Mouse (Mus musculus) midbrain, embryonic 12.5 days (tissue): ENCODE results near the gene Camta1. TPM values are rescaled to one million over a fixed set of nuclear protein-coding genes. Genes with fewer than 3 reads are reported as not detected.

ENCODE experiments used
- ATAC-seq: fragments of 200-750 bp; cut with Nextera tagmentation; 2 replicates; pipeline ENCODE4 v1.8.0; 2017; ENCODE audit warnings: low read depth, moderate TSS enrichment, moderate library complexity; ENCODE audit not compliant: low FRiP score
- H3K27ac ChIP-seq: fragments of 300-500 bp; sonication (generic); replicated peaks from 2 replicates; pipeline ENCODE4 v1.5.1; 2016; ENCODE audit warnings: mild to moderate bottlenecking
- H3K27me3 ChIP-seq: fragments of 300-500 bp; sonication (generic); 2 replicates; pipeline ENCODE4 v1.6.1; 2016; ENCODE audit warnings: mild to moderate bottlenecking
- H3K36me3 ChIP-seq: fragments of 300-500 bp; sonication (generic); 2 replicates; pipeline ENCODE4 v1.6.1; 2016
- H3K4me1 ChIP-seq: fragments of 300-500 bp; sonication (generic); 2 replicates; pipeline ENCODE4 v1.6.1; 2016
- H3K4me2 ChIP-seq: fragments of 300-500 bp; sonication (generic); replicated peaks from 2 replicates; pipeline ENCODE4 v1.6.1; 2016; ENCODE audit warnings: mild to moderate bottlenecking, moderate library complexity
- H3K4me3 ChIP-seq: fragments of 300-500 bp; sonication (generic); 2 replicates; pipeline ENCODE4 v1.5.1; 2016; ENCODE audit warnings: mild to moderate bottlenecking
- H3K9ac ChIP-seq: fragments of 300-500 bp; sonication (generic); replicated peaks from 2 replicates; pipeline ENCODE4 v1.6.1; 2016; ENCODE audit warnings: mild to moderate bottlenecking, moderate library complexity
- H3K9me3 ChIP-seq: fragments of 300-500 bp; sonication (generic); 2 replicates; pipeline ENCODE4 v1.6.1; 2016; ENCODE audit warnings: mild to moderate bottlenecking
- WGBS: fragments of 180-500 bp; shearing (Covaris S2); methylation state at CpG from one replicate; pipeline ENCODE4 v1.1.7; 2016; 5-methylcytosine and 5-hydroxymethylcytosine counted together
- polyA plus RNA-seq: library from polyadenylated mRNA; unstranded; fragments of >200 nt; fragmentation: Nextera tagmentation; extraction: Ambion mirVana; gene quantifications from 2 replicates; pipeline ENCODE4 v1.2.1, GENCODE M21; 2016

Camta1 gene
- polyA plus RNA-seq, 1 experiment from 2014 or later: 135 TPM

GRCm38 (mm10) chr4:151483977-151484313, 377.7 kb downstream of the Camta1 start:
- Histone ChIP-seq H3K9ac (no peak overlapping the region), H3K36me3 (no peaks in the 10 kb centered on the region), H3K9me3 (no peaks in the 10 kb centered on the region), H3K4me1 (peaks cover 6% of the 10 kb centered on the region), H3K27ac (0 out of 2 replicates have a peak overlapping the region, but pooled peaks have one; percentile 7), H3K27me3 (peaks cover 24% of the 10 kb centered on the region), H3K4me2 (0 out of 2 replicates have a peak overlapping the region, but pooled peaks have one; percentile 4), H3K4me3 (no peak overlapping the region)
- ATAC-seq: 0 out of 2 replicates have a peak, but pooled peaks have one; percentile 30
- 56% methylated on average over 8 of the region's 8 CpGs for WGBS

- H3K4me3 ChIP-seq: no peak overlapping the region
- ATAC-seq: peak; percentile 81
- peaks cover 24% of the 10 kb centered on the region for H3K27me3 ChIP-seq
- no peaks in the 10 kb centered on the region for H3K9me3 ChIP-seq
- 0 out of 2 replicates have a peak overlapping the region, but pooled peaks have one; percentile 7 for H3K27ac ChIP-seq
- 12% methylated on average over 21 of the region's 21 CpGs for WGBS
- no peaks in the 10 kb centered on the region for H3K36me3 ChIP-seq
- peaks cover 6% of the 10 kb centered on the region for H3K4me1 ChIP-seq
- H3K9ac ChIP-seq: no peak overlapping the region
- H3K4me2 ChIP-seq: 0 out of 2 replicates have a peak overlapping the region, but pooled peaks have one; percentile 4
Measured at GRCm38 (mm10) chr4:151483299-151483976, 378.2 kb downstream of the Camta1 start.

GRCm38 (mm10) chr4:151480928-151481327, 380.7 kb downstream of the Camta1 start:
- peaks cover 24% of the 10 kb centered on the region for H3K27me3 ChIP-seq
- H3K27ac ChIP-seq: no peak overlapping the region
- H3K4me1 ChIP-seq: peaks cover 6% of the 10 kb centered on the region
- WGBS: 94% methylated on average over 3 of the region's 3 CpGs
- H3K4me3 ChIP-seq: no peak overlapping the region
- no peak for ATAC-seq
- H3K9ac ChIP-seq: no peak overlapping the region
- no peak overlapping the region for H3K4me2 ChIP-seq
- H3K9me3 ChIP-seq: 0 out of 2 replicates have a peak, but pooled peaks cover under 1% of the 10 kb centered on the region
- no peaks in the 10 kb centered on the region for H3K36me3 ChIP-seq

GRCm38 (mm10) chr4:151477950-151478349, 383.7 kb downstream of the Camta1 start:
- Histone ChIP-seq H3K4me2 (no peak overlapping the region), H3K4me1 (peaks cover 11% of the 10 kb centered on the region; the same call in 1 of the 2 replicates), H3K27me3 (peaks cover 13% of the 10 kb centered on the region), H3K9ac (no peak overlapping the region), H3K9me3 (0 out of 2 replicates have a peak, but pooled peaks cover 4% of the 10 kb centered on the region), H3K27ac (no peak overlapping the region), H3K36me3 (no peaks in the 10 kb centered on the region), H3K4me3 (no peak overlapping the region)
- 91% methylated on average over 6 of the region's 6 CpGs for WGBS
- no peak for ATAC-seq

GRCm38 (mm10) chr4:151474895-151475470, 386.7 kb downstream of the Camta1 start:
- H3K27ac ChIP-seq: no peak overlapping the region
- H3K27me3 ChIP-seq: peaks cover 7% of the 10 kb centered on the region; the same call in 1 of the 2 replicates
- no peaks in the 10 kb centered on the region for H3K36me3 ChIP-seq
- no peak for ATAC-seq
- 0 out of 2 replicates have a peak, but pooled peaks cover 4% of the 10 kb centered on the region for H3K9me3 ChIP-seq
- no peak overlapping the region for H3K4me3 ChIP-seq
- H3K4me1 ChIP-seq: peaks cover 17% of the 10 kb centered on the region; the same call in 1 of the 2 replicates
- H3K9ac ChIP-seq: no peak overlapping the region
- no peak overlapping the region for H3K4me2 ChIP-seq
- WGBS: 54% methylated on average over 16 of the region's 16 CpGs

- no peak for ATAC-seq
- H3K27me3 ChIP-seq: peaks cover 7% of the 10 kb centered on the region; the same call in 1 of the 2 replicates
Measured at GRCm38 (mm10) chr4:151471886-151472285, 389.8 kb downstream of the Camta1 start.

GRCm38 (mm10) chr4:151468381-151468780, 393.3 kb downstream of the Camta1 start:
- Histone ChIP-seq H3K9me3 (no peaks in the 10 kb centered on the region), H3K36me3 (no peaks in the 10 kb centered on the region), H3K27me3 (no peaks in the 10 kb centered on the region), H3K4me2 (no peak overlapping the region), H3K4me1 (peaks cover 10% of the 10 kb centered on the region; the same call in 1 of the 2 replicates), H3K27ac (no peak overlapping the region), H3K9ac (no peak overlapping the region), H3K4me3 (no peak overlapping the region)
- ATAC-seq: no peak
- 94% methylated on average over 5 of the region's 5 CpGs for WGBS

More at GRCm38 (mm10) chr4:151471886-151472285, 389.8 kb downstream of the Camta1 start:
- H3K4me3 ChIP-seq: no peak overlapping the region
- 86% methylated on average over 4 of the region's 4 CpGs for WGBS
- no peak overlapping the region for H3K27ac ChIP-seq
- H3K9ac ChIP-seq: no peak overlapping the region
- 0 out of 2 replicates have a peak, but pooled peaks cover 4% of the 10 kb centered on the region for H3K9me3 ChIP-seq
- H3K4me2 ChIP-seq: no peak overlapping the region
- H3K4me1 ChIP-seq: peaks cover 17% of the 10 kb centered on the region; the same call in 1 of the 2 replicates
- no peaks in the 10 kb centered on the region for H3K36me3 ChIP-seq

- 74% methylated on average over 11 of the region's 11 CpGs for WGBS
- H3K9ac ChIP-seq: no peak overlapping the region
- H3K4me3 ChIP-seq: no peak overlapping the region
- no peak overlapping the region for H3K27ac ChIP-seq
- ATAC-seq: no peak
- H3K4me1 ChIP-seq: peaks cover 4% of the 10 kb centered on the region; the same call in 1 of the 2 replicates
- no peaks in the 10 kb centered on the region for H3K36me3 ChIP-seq
- no peaks in the 10 kb centered on the region for H3K9me3 ChIP-seq
- no peak overlapping the region for H3K4me2 ChIP-seq
- H3K27me3 ChIP-seq: no peaks in the 10 kb centered on the region; the same call in 1 of the 2 replicates
Measured at GRCm38 (mm10) chr4:151458686-151459085, 403.0 kb downstream of the Camta1 start.

GRCm38 (mm10) chr4:151454611-151455010, 407.1 kb downstream of the Camta1 start:
- no peak for ATAC-seq
- H3K4me3 ChIP-seq: no peak overlapping the region
- 0 out of 2 replicates have a peak overlapping the region, but pooled peaks have one; percentile 12 for H3K9ac ChIP-seq
- H3K9me3 ChIP-seq: no peaks in the 10 kb centered on the region
- H3K4me2 ChIP-seq: no peak overlapping the region
- H3K27me3 ChIP-seq: peaks cover 5% of the 10 kb centered on the region
- H3K4me1 ChIP-seq: peaks cover 14% of the 10 kb centered on the region
- H3K36me3 ChIP-seq: no peaks in the 10 kb centered on the region
- 89% methylated on average over 3 of the region's 3 CpGs for WGBS
- no peak overlapping the region for H3K27ac ChIP-seq

GRCm38 (mm10) chr4:151454065-151454464, 407.6 kb downstream of the Camta1 start:
- Histone ChIP-seq H3K4me2 (no peak overlapping the region), H3K9ac (no peak overlapping the region), H3K27ac (no peak overlapping the region), H3K36me3 (no peaks in the 10 kb centered on the region), H3K4me3 (no peak overlapping the region), H3K9me3 (no peaks in the 10 kb centered on the region), H3K27me3 (peaks cover 11% of the 10 kb centered on the region), H3K4me1 (peaks cover 19% of the 10 kb centered on the region)
- no peak for ATAC-seq
- 92% methylated on average over 3 of the region's 3 CpGs for WGBS

- Histone ChIP-seq H3K4me3 (no peak overlapping the region), H3K4me1 (peaks cover 19% of the 10 kb centered on the region), H3K36me3 (no peaks in the 10 kb centered on the region), H3K27me3 (peaks cover 11% of the 10 kb centered on the region), H3K27ac (no peak overlapping the region), H3K4me2 (no peak overlapping the region), H3K9me3 (no peaks in the 10 kb centered on the region), H3K9ac (no peak overlapping the region)
- 72% methylated on average over 6 of the region's 6 CpGs for whole genome bisulfite sequencing
- no peak for ATAC-seq
Measured at GRCm38 (mm10) chr4:151451885-151452284, 409.8 kb downstream of the Camta1 start.

GRCm38 (mm10) chr4:151449981-151450380, 411.7 kb downstream of the Camta1 start:
- 9% methylated on average over 8 of the region's 8 CpGs for WGBS
- Histone ChIP-seq H3K36me3 (no peaks in the 10 kb centered on the region), H3K27ac (peak overlapping the region; percentile 52), H3K4me1 (peaks cover 15% of the 10 kb centered on the region), H3K9ac (no peak overlapping the region), H3K4me2 (no peak overlapping the region), H3K4me3 (no peak overlapping the region), H3K9me3 (no peaks in the 10 kb centered on the region), H3K27me3 (peaks cover 11% of the 10 kb centered on the region)
- ATAC-seq: 0 out of 2 replicates have a peak, but pooled peaks have one; percentile 56
